Mouse (Mus musculus): ENCODE data around the gene Lkaaear1. TPM values are rescaled to one million over a fixed set of nuclear protein-coding genes. Genes with fewer than 3 reads are reported as not detected.

The Lkaaear1 gene
- total and polyA plus RNA-seq, 3 experiments, result not detected

- DNase-seq, result no peak
These were observed 14.9 kb downstream of the Lkaaear1 start for GRCm38 (mm10) chr2:181683381-181683780.

- no peak for DNase-seq
These were observed 16.3 kb downstream of the Lkaaear1 start for GRCm38 (mm10) chr2:181681978-181682377.

GRCm38 (mm10) chr2:181680716-181681117 lies 17.5 kb downstream of the Lkaaear1 start:
- DNase-seq, result peak; percentile 43

DNA sequence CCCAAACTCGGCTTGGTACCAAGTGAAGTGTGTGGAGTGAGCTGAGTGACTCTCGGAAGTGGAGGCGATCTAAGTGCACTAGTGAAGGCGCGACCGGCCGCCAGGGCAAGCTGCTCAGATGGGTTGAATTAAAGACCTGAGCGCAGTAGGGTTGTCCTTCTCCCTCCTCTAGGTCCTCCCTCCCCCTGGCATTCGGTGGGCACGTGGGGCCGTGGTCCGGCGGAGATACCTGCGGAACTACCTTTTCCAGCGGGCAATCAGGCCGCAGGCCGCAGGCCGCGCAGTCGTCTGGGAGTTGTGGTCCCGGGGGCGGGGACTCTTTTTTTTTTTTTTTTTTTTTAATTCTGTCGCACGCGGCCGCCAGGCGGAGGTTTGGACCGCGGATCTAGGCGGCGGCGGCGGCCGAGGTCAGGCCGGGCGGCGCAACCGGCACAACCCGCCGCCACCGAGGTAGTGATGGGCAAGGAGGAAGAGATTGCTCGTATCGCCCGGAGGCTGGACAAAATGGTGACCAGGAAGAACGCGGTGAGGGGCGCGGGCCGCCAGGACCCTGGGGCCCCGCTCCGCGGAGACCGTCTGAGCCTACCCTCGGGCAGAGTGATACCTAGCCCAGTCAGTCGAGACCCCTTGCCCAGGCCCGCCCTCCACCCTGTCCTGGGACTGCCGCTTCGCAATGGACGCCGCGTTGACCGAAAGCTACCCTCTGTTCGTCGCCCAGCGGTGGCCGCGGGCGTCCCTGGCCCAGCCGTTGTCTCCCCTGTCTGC lies 18.1 kb downstream of the Lkaaear1 start, which contains the start of gene Tcea2:
Gene Tcea2, plus strand, starts transcription at position 360 of the 765 bp plus-strand sequence.
- peak; percentile 85 for DNase-seq

GRCm38 (mm10) chr2:181678780-181679179 lies 19.5 kb downstream of the Lkaaear1 start:
- DNase-seq, result peak; percentile 86

GRCm38 (mm10) chr2:181677755-181678098 lies 20.5 kb downstream of the Lkaaear1 start:
- DNase-seq, result peak; percentile 66

GRCm38 (mm10) chr2:181677096-181677754 lies 21.0 kb downstream of the Lkaaear1 start:
- DNase-seq, result peak; percentile 73

- DNase-seq, result no peak
These were observed 21.8 kb downstream of the Lkaaear1 start for GRCm38 (mm10) chr2:181676424-181676823.

GRCm38 (mm10) chr2:181675454-181675853 lies 22.8 kb downstream of the Lkaaear1 start:
- DNase-seq, result peak; percentile 89

- no peak for DNase-seq
These were observed 23.3 kb downstream of the Lkaaear1 start for GRCm38 (mm10) chr2:181674934-181675333.

DNA sequence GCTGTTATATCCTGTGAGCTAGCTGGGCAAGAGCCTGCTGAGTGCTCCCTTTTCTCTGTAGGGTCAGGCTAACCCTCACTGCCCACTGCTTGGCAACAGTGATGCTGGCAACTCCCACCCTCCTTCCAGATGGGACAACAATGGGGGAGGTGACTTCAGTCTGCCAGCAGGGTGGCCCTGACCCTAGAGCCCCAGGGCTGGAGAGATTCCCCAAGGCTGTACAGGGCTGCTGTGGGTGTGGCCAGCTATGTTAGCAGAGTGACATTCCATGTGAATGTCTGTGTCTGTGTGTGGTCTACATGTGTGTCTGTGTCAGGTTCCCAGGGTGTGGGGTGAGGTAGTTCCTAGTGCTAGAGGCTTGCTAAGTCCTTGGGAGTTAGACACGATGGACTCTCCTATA lies 24.7 kb downstream of the Lkaaear1 start:
- peak; percentile 64 for DNase-seq

GRCm38 (mm10) chr2:181671984-181672383 lies 26.3 kb downstream of the Lkaaear1 start:
- no peak for DNase-seq

DNA sequence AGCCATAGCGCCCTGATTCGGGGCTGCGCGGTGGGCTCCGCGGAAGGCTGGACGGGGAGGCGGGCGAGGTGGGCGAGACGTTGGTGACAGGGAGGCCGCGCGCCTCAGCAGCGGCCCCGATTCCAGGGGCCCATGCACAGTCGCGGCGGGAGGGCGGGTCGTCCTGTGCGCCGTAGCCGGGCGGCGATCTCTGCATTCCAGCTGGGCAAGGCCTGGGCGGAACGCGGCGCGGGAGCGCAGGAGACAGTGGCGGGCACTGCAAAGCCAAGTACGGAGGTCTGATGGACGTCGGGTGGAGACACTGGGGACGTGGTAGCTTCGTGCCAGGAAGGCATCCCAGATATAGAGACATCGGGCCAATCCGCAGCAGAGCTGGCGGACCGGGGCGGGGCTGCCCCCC lies 26.9 kb downstream of the Lkaaear1 start, which contains the start of gene Sox18:
Gene Sox18, minus strand, starts transcription at position 315 of the 400 bp plus-strand sequence.
- peak; percentile 80 for DNase-seq

- no peak for DNase-seq
These were observed 27.3 kb downstream of the Lkaaear1 start for GRCm38 (mm10) chr2:181670913-181671311.

GRCm38 (mm10) chr2:181670285-181670912 lies 27.8 kb downstream of the Lkaaear1 start:
- DNase-seq, result peak; percentile 38

GRCm38 (mm10) chr2:181663298-181663630 lies 35.0 kb downstream of the Lkaaear1 start:
- peak; percentile 83 for DNase-seq

- no peak for DNase-seq
These were observed 35.5 kb downstream of the Lkaaear1 start for GRCm38 (mm10) chr2:181662620-181663297.

DNA sequence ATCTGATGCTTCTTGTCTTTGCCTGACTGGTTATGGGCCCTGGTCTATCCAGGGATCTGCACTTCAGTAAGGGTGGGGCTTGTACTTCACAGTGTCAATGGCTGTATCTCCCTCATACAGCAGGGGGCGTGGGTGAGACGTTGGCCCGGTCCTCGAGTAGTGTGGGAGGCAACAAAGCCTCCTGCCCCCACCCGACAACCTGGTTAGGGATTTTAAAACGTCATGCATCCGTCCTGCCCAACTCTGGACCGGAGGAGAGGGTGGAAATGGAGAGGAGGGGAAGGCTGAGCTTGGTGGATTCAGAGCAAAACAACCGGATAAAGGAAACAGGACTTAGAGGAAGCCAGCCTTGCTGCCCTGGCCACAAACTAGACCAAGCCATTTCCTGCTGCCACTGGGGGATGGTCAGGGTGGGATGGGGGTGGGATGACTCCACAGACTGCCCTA lies 38.6 kb downstream of the Lkaaear1 start:
- DNase-seq, result peak; percentile 90

GRCm38 (mm10) chr2:181658930-181659555 lies 39.2 kb downstream of the Lkaaear1 start:
- peak; percentile 80 for DNase-seq

GRCm38 (mm10) chr2:181658528-181658927 lies 39.7 kb downstream of the Lkaaear1 start:
- no peak for DNase-seq

- no peak for DNase-seq
These were observed 40.8 kb downstream of the Lkaaear1 start for GRCm38 (mm10) chr2:181657441-181657840.

DNA sequence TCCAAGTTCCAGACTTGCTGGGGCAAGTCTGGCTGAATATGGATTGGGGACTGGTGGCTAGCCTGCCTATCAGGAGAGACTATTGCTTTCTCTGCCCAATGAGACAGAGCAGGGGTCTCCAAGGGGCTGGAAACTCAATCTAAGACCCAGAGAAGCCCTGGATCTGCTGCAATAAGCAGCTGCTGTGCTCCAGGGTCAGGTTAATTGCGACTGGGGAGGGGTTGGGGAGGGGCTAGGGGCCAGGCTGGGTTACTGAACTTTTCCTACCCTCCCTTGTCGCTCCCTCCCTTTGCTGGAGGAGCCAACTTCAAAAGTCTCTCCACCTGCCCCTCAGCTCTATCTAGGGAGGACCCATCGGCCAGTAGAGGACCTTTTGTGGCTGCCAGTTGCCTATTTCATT lies 41.5 kb downstream of the Lkaaear1 start, which contains the start of gene Gm29797:
Gene Gm29797, plus strand, starts transcription at position 301 of the 400 bp plus-strand sequence.
- no peak for DNase-seq

All from adrenal gland, adult 2 months (tissue).